Mouse (Mus musculus): ENCODE measurements around the gene Gm13043. TPM values are rescaled to one million over a fixed set of nuclear protein-coding genes. Genes with fewer than 3 reads are reported as not detected.
"Not testable (repeated sequence)": the region's sequence is repeated elsewhere in the genome, so short reads cannot be mapped to it uniquely, and the experiment has no call there.

Gm13043 gene
- not detected in 2 replicates for total RNA-seq (2014; rRNA removed; ENCODE audit: low replicate concordance)
- not detected in 2 replicates for polyA plus RNA-seq (2015; fragmentation: Nextera tagmentation; extraction: Ambion mirVana)

GRCm38 (mm10) chr4:143511043-143511442 is at the start of gene Gm13043:
TSS of gene Gm13043 (plus strand) at chr4:143511343.
- TF ChIP-seq EP300 (IDR thresholded peaks at IDR 0.05; ENCODE audit: low read depth), result no peak

GRCm38 (mm10) chr4:143535654-143536053 is 24.5 kb downstream of the Gm13043 start, which contains the start of gene Gm13040:
TSS of gene Gm13040 (plus strand) at chr4:143535954.
- not testable (repeated sequence) for H3K4me1 ChIP-seq (ENCODE audit: control insufficient read depth, insufficient read depth); H3K27me3 ChIP-seq (ENCODE audit: control insufficient read depth, insufficient read depth, low read length); H3K9ac ChIP-seq (replicated peaks; ENCODE audit: low read depth, low read length); DNase-seq (ENCODE audit: low spot score); H3K4me2 ChIP-seq (ENCODE audit: low read depth, low read length); H3K9me3 ChIP-seq (replicated peaks; ENCODE audit: control insufficient read depth, low read length); H3K36me3 ChIP-seq (replicated peaks; ENCODE audit: control insufficient read depth, insufficient read depth, low read length); ATAC-seq (ENCODE audit: insufficient read depth, low read depth); H3K4me3 ChIP-seq (ENCODE audit: low read depth, low read length); H3K27ac ChIP-seq (ENCODE audit: low read depth)
- no CpG with 5 or more reads among the region's 3 CpGs for whole genome bisulfite sequencing

More at GRCm38 (mm10) chr4:143511043-143511442, at the start of gene Gm13043:
- DNase-seq (ENCODE audit: low spot score) (no peak), ATAC-seq (ENCODE audit: insufficient read depth, low read depth) (no peak)
- 71% methylated on average over 3 of the region's 3 CpGs for WGBS
- Histone ChIP-seq H3K27ac (ENCODE audit: low read depth) (no peak within 1 kb of the TSS), H3K4me2 (ENCODE audit: low read depth, low read length) (no peak within 1 kb of the TSS), H3K4me1 (ENCODE audit: control insufficient read depth, insufficient read depth) (no peaks in the 10 kb centered on the region), H3K27me3 (ENCODE audit: control insufficient read depth, insufficient read depth, low read length) (no peaks in the 10 kb centered on the region), H3K4me3 (ENCODE audit: low read depth, low read length) (no peak within 1 kb of the TSS), H3K9me3 (replicated peaks; ENCODE audit: control insufficient read depth, low read length) (no peaks in the 10 kb centered on the region), H3K36me3 (replicated peaks; ENCODE audit: control insufficient read depth, insufficient read depth, low read length) (no peaks in the 10 kb centered on the region), H3K9ac (replicated peaks; ENCODE audit: low read depth, low read length) (no peak within 1 kb of the TSS)

- not testable (repeated sequence) for H3K4me1 ChIP-seq (ENCODE audit: control insufficient read depth, insufficient read depth); H3K27ac ChIP-seq (ENCODE audit: low read depth); H3K36me3 ChIP-seq (replicated peaks; ENCODE audit: control insufficient read depth, insufficient read depth, low read length); ATAC-seq (ENCODE audit: insufficient read depth, low read depth); H3K27me3 ChIP-seq (ENCODE audit: control insufficient read depth, insufficient read depth, low read length); H3K9me3 ChIP-seq (replicated peaks; ENCODE audit: control insufficient read depth, low read length); DNase-seq (ENCODE audit: low spot score); H3K9ac ChIP-seq (replicated peaks; ENCODE audit: low read depth, low read length); H3K4me3 ChIP-seq (ENCODE audit: low read depth, low read length); H3K4me2 ChIP-seq (ENCODE audit: low read depth, low read length)
- no CpG with 5 or more reads among the region's 3 CpGs for WGBS
Measured at GRCm38 (mm10) chr4:143551400-143551799, 40.3 kb downstream of the Gm13043 start, which contains the start of the genes BC080695 and Gm13057. TSS of gene BC080695 (plus strand) at chr4:143551700. TSS of gene Gm13057 (plus strand) at chr4:143551709.

Other genes with a start within 250 kb of the Gm13043 start
- gene Pdpn, start 211.8 kb upstream of the Gm13043 start, total RNA-seq (2014; rRNA removed; ENCODE audit: low replicate concordance), result 6.8 and 12.4 TPM in 2 replicates
- 13.6 and 14.9 TPM in 2 replicates for gene Pdpn, start 211.8 kb upstream of the Gm13043 start, polyA plus RNA-seq (2015; fragmentation: Nextera tagmentation; extraction: Ambion mirVana)
- gene Lrrc38, start 161.6 kb upstream of the Gm13043 start, total RNA-seq (2014; rRNA removed; ENCODE audit: low replicate concordance), result not detected in 2 replicates
- gene Lrrc38, start 161.6 kb upstream of the Gm13043 start, polyA plus RNA-seq (2015; fragmentation: Nextera tagmentation; extraction: Ambion mirVana), result 0.23 and 0.32 TPM in 2 replicates
- not detected in 2 replicates for gene Pramel1, start 116.9 kb upstream of the Gm13043 start, total RNA-seq (2014; rRNA removed; ENCODE audit: low replicate concordance)
- not detected in 2 replicates for gene Pramel1, start 116.9 kb upstream of the Gm13043 start, polyA plus RNA-seq (2015; fragmentation: Nextera tagmentation; extraction: Ambion mirVana)
- gene Pramef8, start 98.9 kb upstream of the Gm13043 start, total RNA-seq (2014; rRNA removed; ENCODE audit: low replicate concordance), result 21.5 and 24.7 TPM in 2 replicates
- gene Pramef8, start 98.9 kb upstream of the Gm13043 start, polyA plus RNA-seq (2015; fragmentation: Nextera tagmentation; extraction: Ambion mirVana), result 8.3 and 9.2 TPM in 2 replicates
- gene Oog4, start 61.0 kb upstream of the Gm13043 start, total RNA-seq (2014; rRNA removed; ENCODE audit: low replicate concordance), result not detected in 2 replicates
- gene Oog4, start 61.0 kb upstream of the Gm13043 start, polyA plus RNA-seq (2015; fragmentation: Nextera tagmentation; extraction: Ambion mirVana), result not detected in 2 replicates
- gene Gm13040, start 24.6 kb downstream of the Gm13043 start, total RNA-seq (2014; rRNA removed; ENCODE audit: low replicate concordance), result not detected in 2 replicates
- not detected in 2 replicates for gene Gm13040, start 24.6 kb downstream of the Gm13043 start, polyA plus RNA-seq (2015; fragmentation: Nextera tagmentation; extraction: Ambion mirVana)
- gene BC080695, start 40.4 kb downstream of the Gm13043 start, total RNA-seq (2014; rRNA removed; ENCODE audit: low replicate concordance), result not detected in 2 replicates
- gene BC080695, start 40.4 kb downstream of the Gm13043 start, polyA plus RNA-seq (2015; fragmentation: Nextera tagmentation; extraction: Ambion mirVana), result not detected in 2 replicates
- gene Gm13057, start 40.4 kb downstream of the Gm13043 start, total RNA-seq (2014; rRNA removed; ENCODE audit: low replicate concordance), result not detected in 2 replicates
- not detected in 2 replicates for gene Gm13057, start 40.4 kb downstream of the Gm13043 start, polyA plus RNA-seq (2015; fragmentation: Nextera tagmentation; extraction: Ambion mirVana)
- gene Gm13083, start 103.7 kb downstream of the Gm13043 start, total RNA-seq (2014; rRNA removed; ENCODE audit: low replicate concordance), result not detected in 2 replicates
- not detected in 2 replicates for gene Gm13083, start 103.7 kb downstream of the Gm13043 start, polyA plus RNA-seq (2015; fragmentation: Nextera tagmentation; extraction: Ambion mirVana)
- not detected in 2 replicates for gene Gm13088, start 145.9 kb downstream of the Gm13043 start, total RNA-seq (2014; rRNA removed; ENCODE audit: low replicate concordance)
- gene Gm13088, start 145.9 kb downstream of the Gm13043 start, polyA plus RNA-seq (2015; fragmentation: Nextera tagmentation; extraction: Ambion mirVana), result not detected in 2 replicates
- gene Gm13089, start 191.4 kb downstream of the Gm13043 start, total RNA-seq (2014; rRNA removed; ENCODE audit: low replicate concordance), result not detected in 2 replicates
- gene Gm13089, start 191.4 kb downstream of the Gm13043 start, polyA plus RNA-seq (2015; fragmentation: Nextera tagmentation; extraction: Ambion mirVana), result not detected in 2 replicates
- not detected in 2 replicates for gene Gm13078, start 208.1 kb downstream of the Gm13043 start, total RNA-seq (2014; rRNA removed; ENCODE audit: low replicate concordance)
- gene Gm13078, start 208.1 kb downstream of the Gm13043 start, polyA plus RNA-seq (2015; fragmentation: Nextera tagmentation; extraction: Ambion mirVana), result not detected in 2 replicates